Mouse (Mus musculus): Measurements from ENCODE around the gene Gm7075.
"Not testable (repeated sequence)": the region's sequence is repeated elsewhere in the genome, so short reads cannot be mapped to it uniquely, and the experiment has no call there.

Gm7075 gene

DNA sequence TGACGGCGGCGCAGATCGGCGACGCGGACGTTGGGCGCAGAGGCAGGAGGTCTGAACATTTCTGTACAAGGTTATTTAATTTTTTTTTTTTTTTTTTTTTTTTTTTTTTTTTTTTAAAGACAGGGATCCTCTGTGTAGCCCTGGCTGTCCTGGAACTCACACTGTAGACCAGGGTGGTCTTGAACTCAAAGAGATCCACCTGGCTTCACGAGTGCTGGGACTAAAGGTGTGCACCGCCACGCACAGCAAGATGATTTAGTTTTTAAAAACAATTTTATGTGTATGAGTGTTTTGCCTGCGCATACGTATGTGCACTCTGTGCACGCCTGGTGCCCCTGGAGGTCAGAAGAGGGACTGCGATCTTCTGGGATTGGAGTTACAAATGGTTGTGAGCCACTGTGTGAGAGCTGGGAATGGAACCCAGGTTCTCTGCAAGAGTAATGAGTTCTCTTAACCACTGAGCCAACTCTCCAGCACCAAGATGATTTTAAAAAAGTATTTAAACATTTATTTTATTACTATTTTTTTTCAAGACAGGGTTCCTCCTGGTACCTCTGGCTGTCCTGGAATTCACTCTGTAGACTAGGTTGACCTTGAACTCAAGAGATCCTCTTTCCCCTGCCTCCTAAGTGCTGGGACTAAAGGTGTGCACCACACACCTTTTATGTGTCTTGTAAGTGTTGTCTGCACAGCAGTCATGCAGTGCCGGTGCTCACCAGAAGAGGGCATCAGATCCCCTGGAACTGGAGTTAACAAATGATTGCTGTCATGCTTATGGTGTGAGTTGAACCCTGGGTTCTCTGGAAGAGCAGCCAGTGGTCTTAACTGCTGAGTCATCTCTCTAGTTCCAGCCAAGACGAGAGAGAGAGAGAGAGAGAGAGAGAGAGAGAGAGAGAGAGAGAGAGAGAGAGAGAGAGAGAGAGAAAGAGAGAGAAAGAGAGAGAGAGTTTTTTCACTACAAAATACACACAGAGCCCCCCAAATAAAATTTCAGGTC lies at the start of gene Gm7075:
Gm7075 (minus strand) TSS at position 51 of the 997 bp plus-strand sequence.
- peak; percentile 80 for DNase-seq (ENCODE audit: low read depth, low spot score)

DNA sequence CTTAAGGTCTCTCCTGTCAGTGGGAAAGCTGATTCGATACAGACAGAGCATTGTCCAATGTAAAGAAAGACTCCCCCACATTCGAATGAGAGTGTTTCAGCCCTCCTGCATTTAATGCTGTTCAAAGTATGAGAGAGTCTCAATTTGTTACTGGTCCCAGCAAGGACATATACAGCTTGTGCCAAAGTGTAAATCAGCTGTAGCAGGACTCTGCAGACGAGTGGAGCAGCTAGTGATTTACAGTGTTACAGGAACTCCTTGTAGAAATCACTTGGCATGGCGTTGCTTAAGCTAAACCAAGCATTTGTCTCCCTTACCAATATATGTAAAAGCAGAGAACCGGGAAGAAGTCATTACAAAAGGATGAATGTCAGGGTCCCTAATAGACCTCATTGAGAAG lies 39.3 kb upstream of the Gm7075 start:
- DNase-seq (ENCODE audit: low read depth, low spot score), result no peak

DNA sequence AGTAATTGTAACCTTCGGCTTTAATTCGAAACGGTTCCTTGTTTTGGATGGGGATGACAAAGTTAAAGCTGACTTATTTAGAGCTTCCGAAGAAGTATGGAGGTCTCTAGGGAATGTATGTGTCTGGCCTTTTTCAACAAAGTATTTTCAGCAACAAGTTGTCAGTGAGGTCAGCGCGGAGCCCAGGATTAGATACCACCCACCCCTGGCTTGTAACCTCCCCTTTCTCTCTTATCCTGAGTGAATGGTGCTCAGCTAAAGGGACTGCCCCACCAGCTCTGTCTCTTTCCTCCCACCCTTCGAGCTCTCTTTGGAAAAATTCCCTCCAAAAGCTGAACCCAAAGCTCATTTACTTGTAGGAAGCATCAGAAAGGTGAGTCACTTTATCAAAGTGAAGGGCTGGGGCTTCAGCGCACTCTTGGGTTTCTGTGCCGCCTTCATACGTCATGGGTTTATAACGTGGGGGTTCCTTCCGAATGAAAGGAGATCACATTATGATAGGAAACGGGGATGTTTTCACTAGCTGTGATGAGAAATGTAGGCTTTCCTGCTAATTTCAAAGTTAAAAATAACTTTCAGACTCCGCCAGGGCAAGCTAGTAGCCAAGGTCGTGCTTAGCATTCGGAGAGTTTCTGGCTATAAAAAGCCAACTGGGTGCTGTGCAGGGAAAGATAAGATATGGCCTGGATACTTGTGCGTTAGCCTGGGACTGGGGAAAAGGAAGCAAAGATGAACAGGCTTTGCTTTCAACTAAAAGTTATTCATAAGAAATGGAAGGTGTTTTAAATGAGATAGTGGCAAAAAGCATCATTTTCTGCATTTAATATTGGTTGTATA lies 35.9 kb upstream of the Gm7075 start:
- no peak for DNase-seq (ENCODE audit: low read depth, low spot score)

DNA sequence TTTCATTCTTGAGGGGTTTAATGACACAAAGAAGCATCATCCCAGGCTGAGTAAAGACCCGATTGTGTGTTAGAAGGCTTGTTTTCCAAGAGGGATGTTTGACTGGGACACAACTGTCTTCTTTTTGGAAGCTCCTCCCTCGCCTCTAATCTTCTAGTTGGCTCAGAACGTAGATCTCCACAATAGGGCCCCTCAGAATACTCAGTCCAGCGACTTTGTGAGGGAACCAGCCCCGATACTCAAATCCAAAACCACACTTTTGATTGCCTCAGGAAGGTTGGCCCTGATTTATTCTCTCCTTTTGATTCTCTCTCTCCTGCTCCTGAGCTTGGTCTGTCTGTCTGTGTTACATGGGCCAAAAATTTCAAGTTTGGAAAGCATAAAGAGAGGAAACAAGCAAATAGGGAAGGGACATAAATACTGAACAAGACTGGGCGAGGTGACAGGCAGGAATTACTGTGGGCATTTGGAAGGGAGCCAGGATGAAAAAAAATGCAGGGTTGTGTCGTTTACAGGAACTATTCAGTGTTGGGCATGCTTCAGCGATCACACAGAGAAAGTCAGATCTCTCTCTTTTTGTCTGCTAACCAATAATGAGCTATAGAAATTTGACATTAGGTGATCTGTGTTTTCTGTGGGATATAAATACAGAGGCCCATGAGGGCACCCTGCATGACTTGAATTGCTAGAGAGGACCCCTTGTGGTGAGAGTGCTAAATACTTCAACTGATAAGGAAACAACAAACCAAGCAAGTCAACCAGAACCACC lies 33.7 kb upstream of the Gm7075 start:
- no peak for DNase-seq (ENCODE audit: low read depth, low spot score)

DNA sequence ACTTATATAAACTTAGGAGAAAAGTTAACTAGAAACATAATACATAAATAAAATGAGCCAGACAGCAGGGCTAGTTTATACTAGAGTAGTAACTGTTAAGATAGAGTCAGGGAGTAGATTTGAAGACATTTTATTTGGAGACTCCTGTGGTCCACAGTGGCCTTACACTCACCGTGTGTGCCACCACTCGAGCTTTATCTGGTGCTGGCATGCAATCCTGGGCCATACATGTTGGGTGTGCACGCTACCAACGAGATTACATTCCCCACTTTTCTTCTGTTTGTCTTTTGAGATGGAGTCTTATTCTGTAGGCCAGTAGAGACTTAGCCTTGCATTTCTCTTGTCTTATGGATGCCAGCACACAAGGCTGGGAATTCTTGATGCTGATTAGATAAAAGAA lies 32.3 kb upstream of the Gm7075 start:
- no peak for DNase-seq (ENCODE audit: low read depth, low spot score)

DNA sequence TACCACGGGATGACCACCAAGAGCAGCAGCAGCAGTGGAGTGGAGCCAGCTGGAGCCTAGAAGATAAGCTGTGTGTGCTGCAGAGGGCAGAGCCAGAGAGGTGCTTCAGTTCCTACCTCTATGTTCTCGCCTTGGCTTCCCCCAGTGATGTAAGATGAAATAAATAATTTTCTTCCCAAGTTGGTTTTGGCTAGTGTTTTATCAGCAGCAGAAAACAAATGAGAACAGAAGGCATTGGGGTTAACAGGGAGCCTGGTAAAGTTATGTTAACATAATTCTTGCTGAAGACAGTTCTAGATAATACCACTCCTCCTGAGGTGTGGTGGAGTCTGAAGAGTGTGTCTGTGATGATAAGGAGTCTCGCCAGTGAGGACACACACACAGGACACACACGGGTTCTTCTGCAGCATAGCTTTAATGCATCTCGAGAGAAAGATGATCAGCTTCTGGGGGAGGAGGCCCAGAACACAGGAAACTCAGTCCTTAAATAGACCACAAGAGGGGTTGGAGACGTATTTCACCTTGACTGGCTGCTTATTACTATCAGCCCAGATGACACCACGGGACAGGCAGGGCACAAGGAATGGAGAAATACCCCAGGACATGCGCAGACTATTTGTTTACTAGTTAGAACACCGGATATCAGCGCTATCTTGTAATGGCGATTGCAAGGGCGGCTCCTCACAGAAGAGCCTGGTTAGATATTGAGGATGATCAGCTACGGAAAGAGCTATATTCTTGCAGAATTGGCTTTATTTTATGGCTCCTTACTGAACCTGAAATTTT lies 23.2 kb upstream of the Gm7075 start:
- not testable (repeated sequence) for DNase-seq (ENCODE audit: low read depth, low spot score)

DNA sequence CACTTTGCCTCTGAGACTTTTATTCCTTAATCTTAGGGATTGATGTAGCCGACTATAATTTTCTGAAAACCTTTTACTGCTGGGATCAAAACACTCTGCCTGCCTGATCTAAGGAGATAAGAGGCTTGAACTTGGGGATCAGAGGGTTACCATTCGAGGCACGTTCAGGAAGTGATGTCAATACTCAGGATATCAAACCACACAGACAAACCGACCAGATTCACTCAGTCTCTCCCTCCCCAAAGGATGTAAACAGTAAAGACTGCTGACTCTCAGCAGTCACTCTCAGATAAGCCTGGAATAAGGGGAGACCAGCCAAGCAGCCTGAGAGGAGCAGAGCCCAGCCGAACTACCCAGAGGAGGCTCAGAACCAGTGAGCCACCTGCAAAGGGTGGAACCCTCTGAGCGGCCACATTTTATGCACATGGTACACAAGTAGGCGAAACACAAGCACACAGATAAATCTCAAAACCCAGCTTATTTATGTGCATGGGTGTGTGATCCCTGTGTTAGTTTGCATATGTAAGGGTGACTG lies 18.2 kb upstream of the Gm7075 start:
- DNase-seq (ENCODE audit: low read depth, low spot score), result no peak

DNA sequence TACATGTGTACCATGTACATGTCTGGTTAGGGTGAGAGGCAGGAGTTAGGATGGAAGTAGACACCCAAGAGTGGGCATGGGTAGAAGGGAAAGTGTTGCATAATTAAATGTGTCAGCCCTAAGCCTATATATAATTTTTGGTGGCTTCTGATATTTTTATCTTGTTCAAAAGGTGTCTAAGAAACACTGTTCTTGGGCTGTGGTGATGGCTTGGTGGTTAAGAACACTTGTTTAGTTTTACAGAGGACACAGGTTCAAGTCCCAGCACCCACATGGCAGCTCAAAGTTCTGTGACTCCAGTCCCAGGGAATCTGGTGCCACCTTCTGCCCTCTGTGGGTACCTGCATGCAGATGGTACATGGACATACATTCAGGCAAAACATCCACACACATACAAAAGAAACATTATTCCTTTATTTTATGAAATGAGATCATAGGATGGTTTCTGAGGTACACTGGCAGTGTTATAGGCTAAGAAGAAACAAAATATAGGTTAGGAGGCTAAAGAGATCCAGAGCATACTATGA lies 17.2 kb upstream of the Gm7075 start:
- no peak for DNase-seq (ENCODE audit: low read depth, low spot score)

DNA sequence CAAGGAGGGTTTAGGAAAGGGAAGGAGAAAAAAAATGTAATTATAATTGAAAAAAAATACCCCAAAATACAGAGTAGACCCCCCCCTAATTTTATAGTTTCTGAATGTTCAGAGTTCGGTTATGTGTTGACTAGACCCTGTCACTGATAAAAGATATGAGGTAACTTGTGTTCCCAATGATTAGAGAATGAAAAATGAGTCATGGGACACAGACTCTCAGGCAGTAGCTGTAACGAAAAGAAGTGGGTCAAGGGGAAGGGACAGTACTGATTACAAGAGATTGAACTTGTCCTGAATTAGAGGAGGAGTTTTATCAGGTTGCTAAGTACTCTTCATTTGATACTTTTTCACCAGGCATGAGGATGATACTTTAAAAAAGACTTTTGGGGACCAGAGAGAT lies 11.3 kb upstream of the Gm7075 start:
- no peak for DNase-seq (ENCODE audit: low read depth, low spot score)

DNA sequence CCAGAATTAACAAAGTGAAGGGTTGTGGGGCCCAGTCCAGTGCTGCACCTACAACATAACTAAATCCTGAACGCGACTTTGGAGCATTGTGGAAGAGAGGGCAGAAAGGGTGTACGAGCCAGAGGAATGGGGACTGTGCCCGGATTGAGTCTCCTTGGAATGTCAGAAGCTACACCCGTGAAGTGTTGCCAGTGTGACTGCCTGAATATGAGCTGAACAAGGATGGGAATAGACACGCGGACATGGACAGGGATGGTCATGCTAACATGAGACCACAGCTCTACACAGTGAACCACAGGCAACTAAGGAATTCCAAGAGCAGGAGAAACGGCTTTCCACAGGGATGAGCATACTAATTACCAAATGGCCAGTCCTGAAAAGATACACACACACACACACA lies 10.5 kb upstream of the Gm7075 start:
- no peak for DNase-seq (ENCODE audit: low read depth, low spot score)

DNA sequence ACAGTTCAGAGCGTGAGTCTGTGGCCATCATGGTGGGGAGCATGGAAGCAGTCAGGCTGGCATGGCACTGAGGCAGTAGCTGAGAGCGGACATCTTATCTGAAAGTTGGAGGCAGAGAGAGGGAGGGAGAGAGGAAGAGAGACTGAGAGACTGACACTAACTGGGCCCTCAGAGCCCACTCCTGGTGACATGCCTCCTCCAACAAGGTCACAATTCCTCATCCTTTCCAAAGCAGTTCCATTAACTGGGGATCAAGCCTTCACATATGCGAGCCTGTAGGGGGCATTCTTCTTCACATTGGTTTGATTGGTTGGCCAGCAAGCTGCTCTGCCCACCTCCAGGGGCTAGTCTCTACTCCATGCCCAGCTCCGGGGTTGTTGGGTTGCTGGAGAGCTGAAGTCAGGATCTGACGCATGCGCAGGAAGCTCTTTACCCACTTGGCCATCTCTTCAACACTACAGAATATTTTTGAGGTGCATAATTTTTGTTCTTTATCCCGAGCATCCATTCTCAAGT lies 9.7 kb upstream of the Gm7075 start:
- no peak for DNase-seq (ENCODE audit: low read depth, low spot score)

DNA sequence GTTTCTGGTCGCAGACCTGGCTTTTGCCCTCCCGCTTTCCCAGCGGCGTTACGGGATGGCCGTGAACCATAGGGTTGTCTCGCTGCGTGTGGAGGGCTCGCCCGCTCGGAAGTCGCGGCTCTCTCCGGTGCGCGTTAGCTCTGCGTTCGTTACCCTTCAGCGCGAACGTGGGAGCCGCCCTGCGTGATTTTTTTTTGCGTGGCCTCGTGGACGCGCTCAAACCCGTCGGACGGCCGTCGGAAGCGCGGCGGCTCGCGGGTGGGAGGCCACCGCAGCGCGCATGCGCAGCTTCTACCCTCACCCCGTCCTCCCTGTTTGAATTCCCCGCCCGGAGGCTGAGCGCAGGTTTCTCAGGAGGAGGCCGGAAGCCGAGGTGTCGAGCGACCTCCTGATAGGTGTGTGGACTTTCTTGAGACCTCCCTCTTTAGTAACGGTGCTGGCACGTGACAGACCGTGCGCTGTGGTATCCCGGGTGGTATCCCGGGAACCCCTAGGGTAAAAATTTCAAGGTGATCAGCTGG lies 8.3 kb upstream of the Gm7075 start, which contains the start of gene Ctnna3:
Ctnna3 (plus strand) TSS at position 314 of the 521 bp plus-strand sequence.
- peak; percentile 87 for DNase-seq (ENCODE audit: low read depth, low spot score)

DNA sequence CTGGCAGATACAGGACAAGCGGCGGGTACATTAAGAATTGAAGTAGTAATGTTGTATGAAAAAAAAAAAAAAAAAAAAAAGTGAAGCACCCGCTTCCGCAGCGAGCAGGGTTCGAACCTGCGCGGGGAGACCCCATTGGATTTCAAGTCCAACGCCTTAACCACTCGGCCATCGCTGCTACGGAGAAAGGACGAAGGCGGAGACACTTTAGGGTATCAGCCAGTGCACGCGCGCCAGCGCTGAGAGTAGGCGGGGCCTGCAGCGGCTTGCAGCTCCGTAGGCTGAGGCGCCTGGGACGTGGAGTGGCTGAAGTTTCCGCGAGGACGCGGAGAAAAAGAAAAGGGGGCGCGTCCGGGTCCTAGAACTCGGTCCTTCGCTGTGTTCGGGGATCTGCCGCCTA lies 7.8 kb upstream of the Gm7075 start:
- peak; percentile 90 for DNase-seq (ENCODE audit: low read depth, low spot score)

DNA sequence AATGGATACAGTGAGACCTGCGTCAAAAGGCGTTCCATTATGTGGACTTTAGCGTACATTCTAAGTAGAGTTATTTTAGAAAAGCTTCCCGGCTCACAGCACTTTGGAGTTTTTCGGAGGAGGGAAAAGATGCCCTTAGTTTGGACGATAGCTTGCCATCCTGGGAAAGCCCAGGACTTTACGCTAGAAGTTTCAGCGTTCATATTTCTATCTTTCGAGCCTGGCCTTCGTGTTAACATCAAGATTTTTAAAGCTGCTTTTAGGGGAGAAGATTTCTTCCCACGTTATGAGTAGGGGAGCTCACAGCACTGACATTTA lies 7.4 kb upstream of the Gm7075 start:
- no peak for DNase-seq (ENCODE audit: low read depth, low spot score)

DNA sequence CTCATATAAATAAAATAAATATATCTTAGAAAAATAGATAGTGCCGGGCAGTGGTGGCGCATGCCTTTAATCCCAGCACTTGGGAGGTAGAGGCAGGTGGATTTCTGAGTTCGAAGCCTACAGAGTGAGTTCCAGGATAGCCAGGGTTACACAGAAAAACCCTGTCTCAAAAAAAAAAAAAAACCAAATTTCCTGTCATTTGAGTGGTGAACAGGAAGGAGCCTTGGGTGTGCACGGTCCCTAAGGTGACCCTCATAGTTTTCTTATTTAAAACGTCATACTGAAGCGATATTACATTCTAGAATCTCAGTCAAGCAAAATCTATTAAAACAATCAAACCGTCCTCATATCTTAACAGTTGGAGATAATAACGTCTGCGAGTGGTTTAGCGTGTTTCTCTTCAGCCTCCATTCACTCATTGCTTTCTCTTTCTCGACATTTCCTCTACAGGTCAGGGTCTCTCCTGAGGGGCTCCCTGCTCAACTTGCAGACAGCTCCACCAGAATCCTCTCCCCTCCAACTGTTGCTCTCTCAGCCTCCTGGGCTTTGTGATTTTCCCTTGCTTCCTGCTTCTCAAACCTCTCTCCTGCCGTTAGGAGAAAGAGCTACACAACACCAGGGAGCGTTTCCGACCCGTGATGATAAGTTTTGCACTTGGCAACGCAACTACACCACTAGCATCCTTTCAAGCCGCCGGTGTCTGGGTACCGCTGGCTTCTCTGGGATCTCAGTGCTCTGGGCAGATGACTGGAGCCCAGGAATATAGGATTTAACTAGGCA lies 6.8 kb upstream of the Gm7075 start:
- no peak for DNase-seq (ENCODE audit: low read depth, low spot score)

DNA sequence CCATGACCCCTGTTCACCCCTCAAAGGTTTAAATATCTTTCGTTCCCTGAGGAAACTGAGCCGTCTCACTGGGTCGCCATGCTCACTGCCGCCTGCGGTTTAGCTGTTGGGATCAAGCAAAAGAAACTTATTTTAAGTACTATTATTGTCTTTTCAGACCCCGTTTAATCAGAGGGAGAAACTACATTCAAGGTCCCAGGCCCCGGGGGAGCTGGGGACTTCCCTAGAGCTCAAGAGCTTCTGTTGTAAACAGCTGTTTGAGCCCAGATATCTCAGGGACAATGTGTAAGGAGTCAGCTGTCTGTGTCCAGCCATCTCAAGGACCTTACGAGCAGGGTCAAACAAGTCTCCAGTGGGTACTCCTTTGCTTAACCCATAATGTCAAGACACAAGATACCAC lies 5.6 kb upstream of the Gm7075 start:
- no peak for DNase-seq (ENCODE audit: low read depth, low spot score)

DNA sequence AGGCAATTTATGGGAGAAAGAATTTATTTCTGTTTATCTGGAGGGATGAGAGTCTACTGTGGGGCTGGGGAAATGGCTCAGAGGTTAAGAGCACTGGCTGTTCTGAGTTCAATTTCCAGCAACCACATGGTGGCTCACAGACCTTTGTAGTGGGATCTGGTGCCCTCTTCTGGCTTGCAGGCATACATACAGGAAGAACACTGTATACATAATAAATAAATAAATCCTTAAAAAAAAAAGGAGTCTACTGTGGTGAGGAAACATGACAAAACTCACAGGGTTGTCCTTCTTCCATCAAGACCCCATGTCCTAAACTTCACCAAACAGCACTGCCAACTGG lies 2.9 kb upstream of the Gm7075 start:
- no peak for DNase-seq (ENCODE audit: low read depth, low spot score)

DNA sequence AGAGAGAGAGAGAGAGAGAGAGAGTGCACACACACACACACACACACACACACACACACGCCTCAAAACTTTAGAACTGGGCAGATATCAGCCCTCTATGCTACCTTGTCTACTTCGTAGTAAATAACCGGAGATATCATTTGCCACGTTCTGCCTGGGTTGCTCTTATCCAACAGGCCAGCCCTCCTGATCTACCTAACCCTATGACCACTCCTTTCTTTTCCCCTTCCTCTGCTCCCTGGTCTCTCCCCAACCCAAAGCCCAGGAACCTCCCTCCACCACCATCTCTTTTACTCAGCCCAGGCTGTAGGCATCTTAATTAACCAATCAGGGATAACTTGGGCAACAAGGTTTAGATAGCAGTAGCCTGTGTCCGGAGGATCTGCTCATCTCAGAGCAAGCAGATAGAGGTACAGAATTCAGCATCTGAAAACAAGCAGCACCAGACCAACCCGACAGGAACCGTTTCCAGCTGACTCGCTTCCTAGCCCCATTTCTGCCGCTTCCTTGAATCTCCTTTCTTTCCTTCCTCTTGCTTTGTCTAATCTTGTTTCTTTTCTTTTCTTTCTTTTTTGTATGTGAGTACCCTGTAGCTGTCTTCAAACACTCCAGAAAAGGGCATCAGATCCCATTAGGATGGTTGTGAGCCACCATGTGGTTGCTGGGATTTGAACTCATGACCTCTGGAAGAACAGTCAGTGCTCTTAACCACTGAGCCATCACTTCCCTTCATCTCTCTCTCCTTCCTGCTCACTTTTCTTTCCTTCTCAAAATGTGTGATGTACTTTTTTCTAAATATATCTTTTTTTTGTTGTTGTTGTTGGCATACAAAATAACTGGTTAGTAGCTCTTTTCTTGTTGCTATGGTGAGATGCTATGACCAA lies 2.2 kb upstream of the Gm7075 start:
- no peak for DNase-seq (ENCODE audit: low read depth, low spot score)

DNA sequence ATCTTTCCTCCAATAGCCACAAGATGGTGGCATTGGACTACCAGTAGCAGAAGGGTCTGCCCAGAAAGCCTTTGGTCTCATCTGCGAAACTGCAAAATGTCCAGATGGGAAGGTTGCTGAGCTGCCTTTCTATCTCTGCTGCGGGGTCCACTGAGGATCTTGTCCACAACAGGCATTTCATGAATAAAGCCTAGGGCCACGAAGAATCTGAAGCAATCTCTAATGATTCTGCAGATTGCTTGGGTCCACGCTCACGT lies 1.1 kb upstream of the Gm7075 start:
- no peak for DNase-seq (ENCODE audit: low read depth, low spot score)
